Mouse (Mus musculus) liver, embryonic 11.5 days (tissue): Measurements from ENCODE around the gene Sugt1. TPM values are rescaled to one million over a fixed set of nuclear protein-coding genes. Genes with fewer than 3 reads are reported as not detected.
A peak's percentile ranks its signal among the peaks of the same experiment; 100 is the strongest.

Experiments
- ATAC-seq: fragments of 200-750 bp; cut with Nextera tagmentation; replicated peaks from 2 replicates; pipeline ENCODE4 v1.8.0; 2017; ENCODE audit warnings: moderate number of reproducible peaks, mild to moderate bottlenecking, moderate TSS enrichment, moderate library complexity; ENCODE audit not compliant: low FRiP score
- DNase-seq: peaks from one replicate; pipeline ENCODE4 v3.0.0-alpha.2; 2017; ENCODE audit warnings: low spot score
- H3K27ac ChIP-seq: fragments of 300-500 bp; sonication (generic); 2 replicates; pipeline ENCODE4 v1.5.1; 2014; ENCODE audit warnings: mild to moderate bottlenecking, low read depth, low read length, control low read depth
- H3K27me3 ChIP-seq: fragments of 300-500 bp; sonication (generic); replicated peaks from 2 replicates; pipeline ENCODE4 v1.6.1; 2014; ENCODE audit warnings: low read length, mixed read lengths; ENCODE audit not compliant: control insufficient read depth, insufficient read depth
- H3K36me3 ChIP-seq: fragments of 300-500 bp; sonication (generic); 2 replicates; pipeline ENCODE4 v1.6.1; 2014; ENCODE audit warnings: mild to moderate bottlenecking, low read length, moderate library complexity, mixed read lengths; ENCODE audit not compliant: control insufficient read depth, insufficient read depth
- H3K4me1 ChIP-seq: fragments of 300-500 bp; sonication (generic); replicated peaks from 2 replicates; pipeline ENCODE4 v1.6.1; 2014; ENCODE audit warnings: low read length, mixed read lengths; ENCODE audit not compliant: control insufficient read depth, insufficient read depth
- H3K4me2 ChIP-seq: fragments of 300-500 bp; sonication (generic); 2 replicates; pipeline ENCODE4 v1.6.1; 2014; ENCODE audit warnings: mild to moderate bottlenecking, control low read depth, moderate library complexity
- H3K4me3 ChIP-seq: fragments of 300-500 bp; sonication (generic); 2 replicates; pipeline ENCODE4 v1.5.1; 2014; ENCODE audit warnings: low read depth, low read length, control low read depth
- H3K9ac ChIP-seq: fragments of 300-500 bp; sonication (generic); 2 replicates; pipeline ENCODE4 v1.6.1; 2014; ENCODE audit warnings: low read depth, low read length, control low read depth
- H3K9me3 ChIP-seq: fragments of 300-500 bp; sonication (generic); 2 replicates; pipeline ENCODE4 v1.6.1; 2016; ENCODE audit warnings: low read length, inconsistent platforms, mixed read lengths; ENCODE audit not compliant: control insufficient read depth
- WGBS: fragments of 180-500 bp; shearing (Covaris S2); extraction: QIAGEN DNeasy Blood & Tissue Kit; methylation state at CpG from one replicate; pipeline ENCODE4 v1.1.7; 2014; 5-methylcytosine and 5-hydroxymethylcytosine counted together
- polyA plus RNA-seq: library from polyadenylated mRNA; unstranded; fragments of >200 nt; fragmentation: Nextera tagmentation; extraction: Ambion mirVana; gene quantifications from 2 replicates; pipeline ENCODE4 v1.2.1, GENCODE M21; 2014

The Sugt1 gene
- 95.0 and 95.5 TPM in 2 replicates for polyA plus RNA-seq

- peak within 1 kb of the TSS; percentile 68 for H3K9ac ChIP-seq
- peak within 1 kb of the TSS; percentile 76 for H3K27ac ChIP-seq
- peak; percentile 96 for DNase-seq
- H3K4me1 ChIP-seq: peaks cover 7% of the 10 kb centered on the region; the same call in 1 of the 2 replicates
- peak; percentile 99 for ATAC-seq
- peak within 1 kb of the TSS; percentile 82 for H3K4me3 ChIP-seq
- H3K27me3 ChIP-seq: no peaks in the 10 kb centered on the region
- H3K9me3 ChIP-seq: no peaks in the 10 kb centered on the region
- WGBS: under 1% methylated on average over 60 of the region's 60 CpGs
- H3K36me3 ChIP-seq: no peaks in the 10 kb centered on the region
- H3K4me2 ChIP-seq: peak within 1 kb of the TSS; percentile 86
Measured at GRCm38 (mm10) chr14:79587139-79587851, at the start of gene Sugt1. TSS of gene Sugt1 (plus strand) at chr14:79587691.

GRCm38 (mm10) chr14:79537921-79538320 lies 49.6 kb upstream of the Sugt1 start:
- no peak overlapping the region for H3K9ac ChIP-seq

GRCm38 (mm10) chr14:79541606-79542005 lies 45.9 kb upstream of the Sugt1 start:
- H3K4me2 ChIP-seq: no peak overlapping the region
- H3K9ac ChIP-seq: no peak overlapping the region
- H3K27ac ChIP-seq: no peak overlapping the region
- H3K4me3 ChIP-seq: no peak overlapping the region
- H3K4me1 ChIP-seq: peaks cover 12% of the 10 kb centered on the region
- H3K9me3 ChIP-seq: no peaks in the 10 kb centered on the region
- DNase-seq (no peak), ATAC-seq (no peak)
- no peaks in the 10 kb centered on the region for H3K36me3 ChIP-seq
- no peaks in the 10 kb centered on the region for H3K27me3 ChIP-seq

More at GRCm38 (mm10) chr14:79537921-79538320, 49.6 kb upstream of the Sugt1 start:
- Histone ChIP-seq H3K4me3 (peak overlapping the region; percentile 25), H3K9me3 (no peaks in the 10 kb centered on the region), H3K4me2 (peak overlapping the region; percentile 57), H3K36me3 (no peaks in the 10 kb centered on the region), H3K4me1 (peaks cover 30% of the 10 kb centered on the region), H3K27me3 (no peaks in the 10 kb centered on the region), H3K27ac (no peak overlapping the region)
- no peak for ATAC-seq
- DNase-seq: no peak

- H3K4me1 ChIP-seq: peaks cover 3% of the 10 kb centered on the region
- no peak for ATAC-seq
- no peak overlapping the region for H3K4me2 ChIP-seq
- no peak overlapping the region for H3K9ac ChIP-seq
- no peaks in the 10 kb centered on the region for H3K27me3 ChIP-seq
- H3K36me3 ChIP-seq: peaks cover 3% of the 10 kb centered on the region; the same call in 1 of the 2 replicates
- WGBS: 81% methylated on average over 7 of the region's 7 CpGs
- H3K4me3 ChIP-seq: no peak overlapping the region
- H3K27ac ChIP-seq: no peak overlapping the region
- H3K9me3 ChIP-seq: no peaks in the 10 kb centered on the region
- DNase-seq: no peak
Measured at GRCm38 (mm10) chr14:79549343-79549742, 38.1 kb upstream of the Sugt1 start.

GRCm38 (mm10) chr14:79551929-79552328 lies 35.6 kb upstream of the Sugt1 start:
- Histone ChIP-seq H3K4me1 (peaks cover 3% of the 10 kb centered on the region), H3K36me3 (peaks cover 3% of the 10 kb centered on the region; the same call in 1 of the 2 replicates), H3K27ac (no peak overlapping the region), H3K4me3 (no peak overlapping the region), H3K9me3 (no peaks in the 10 kb centered on the region), H3K9ac (no peak overlapping the region), H3K4me2 (no peak overlapping the region), H3K27me3 (no peaks in the 10 kb centered on the region)
- WGBS: 87% methylated on average over 2 of the region's 2 CpGs
- ATAC-seq (no peak), DNase-seq (no peak)

- no peak for DNase-seq
- Histone ChIP-seq H3K4me2 (no peak overlapping the region), H3K9ac (no peak overlapping the region), H3K36me3 (peaks cover 3% of the 10 kb centered on the region; the same call in 1 of the 2 replicates), H3K9me3 (no peaks in the 10 kb centered on the region), H3K27me3 (no peaks in the 10 kb centered on the region), H3K4me1 (peaks cover 3% of the 10 kb centered on the region), H3K4me3 (no peak overlapping the region), H3K27ac (no peak overlapping the region)
- 96% methylated on average over 1 of the region's 1 CpGs for WGBS
- ATAC-seq: no peak
Measured at GRCm38 (mm10) chr14:79552854-79553253, 34.6 kb upstream of the Sugt1 start.

GRCm38 (mm10) chr14:79557796-79558195 lies 29.7 kb upstream of the Sugt1 start:
- DNase-seq (no peak), ATAC-seq (no peak)
- H3K27me3 ChIP-seq: no peaks in the 10 kb centered on the region
- peaks cover 9% of the 10 kb centered on the region; the same call in 1 of the 2 replicates for H3K36me3 ChIP-seq
- H3K4me2 ChIP-seq: no peak overlapping the region
- no peak overlapping the region for H3K27ac ChIP-seq
- H3K4me1 ChIP-seq: no peaks in the 10 kb centered on the region
- no peak overlapping the region for H3K9ac ChIP-seq
- no peak overlapping the region for H3K4me3 ChIP-seq
- H3K9me3 ChIP-seq: no peaks in the 10 kb centered on the region
- WGBS: 91% methylated on average over 1 of the region's 1 CpGs

- ATAC-seq: peak; percentile 61; the same call in 1 of the 2 replicates
- Histone ChIP-seq H3K4me2 (no peak overlapping the region), H3K9ac (no peak overlapping the region), H3K9me3 (no peaks in the 10 kb centered on the region), H3K27me3 (no peaks in the 10 kb centered on the region), H3K4me3 (no peak overlapping the region), H3K36me3 (peaks cover 16% of the 10 kb centered on the region; the same call in 1 of the 2 replicates), H3K27ac (no peak overlapping the region), H3K4me1 (no peaks in the 10 kb centered on the region)
- WGBS: 25% methylated on average over 5 of the region's 5 CpGs
- DNase-seq: no peak
Measured at GRCm38 (mm10) chr14:79562745-79563144, 24.7 kb upstream of the Sugt1 start.

- 74% methylated on average over 6 of the region's 6 CpGs for WGBS
- Histone ChIP-seq H3K4me3 (no peak overlapping the region), H3K4me1 (no peaks in the 10 kb centered on the region), H3K9me3 (no peaks in the 10 kb centered on the region), H3K9ac (no peak overlapping the region), H3K4me2 (no peak overlapping the region), H3K27ac (no peak overlapping the region), H3K36me3 (peaks cover 18% of the 10 kb centered on the region; the same call in 1 of the 2 replicates), H3K27me3 (no peaks in the 10 kb centered on the region)
- DNase-seq (no peak), ATAC-seq (no peak)
Measured at GRCm38 (mm10) chr14:79564784-79565183, 22.7 kb upstream of the Sugt1 start.
